Mouse (Mus musculus) spleen, embryonic (tissue): Measurements from ENCODE around the gene Hivep3.

Experiments
- CTCF ChIA-PET: fragments of 350-600 bp; sonication (Branson Sonifier 250); formaldehyde crosslinking; loops from one replicate; lab custom pipeline; 2022; lab: Charles Lee

Gene Hivep3

GRCm38 (mm10) chr4:119760820-119761219 is 27.2 kb downstream of the Hivep3 start:
- CTCF ChIA-PET: no interaction called here

GRCm38 (mm10) chr4:119761459-119762121 is 28.0 kb downstream of the Hivep3 start:
- CTCF ChIA-PET: no interaction called here

DNA sequence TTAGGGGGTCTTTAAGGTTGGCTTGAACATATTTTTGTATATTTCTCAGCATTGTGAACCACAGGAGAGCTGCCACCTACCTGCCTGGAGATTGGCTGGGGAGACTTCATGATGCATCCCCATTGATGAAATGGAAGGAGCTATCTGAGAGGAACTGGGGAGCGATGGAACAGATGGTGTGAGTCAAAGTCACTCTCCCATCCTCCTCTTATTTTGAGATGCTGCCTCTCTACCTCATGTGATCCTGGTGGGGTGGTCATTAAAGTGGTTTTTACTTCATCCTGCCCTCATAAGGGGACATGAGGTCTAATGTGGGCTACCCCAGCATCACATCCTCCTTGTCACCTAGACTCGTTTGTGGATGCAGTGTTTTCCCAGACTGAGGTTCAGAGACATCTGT is 28.6 kb downstream of the Hivep3 start:
- CTCF ChIA-PET: no interaction called here

- CTCF ChIA-PET: no interaction called here
Measured at GRCm38 (mm10) chr4:119768046-119768445, 34.5 kb downstream of the Hivep3 start.

DNA sequence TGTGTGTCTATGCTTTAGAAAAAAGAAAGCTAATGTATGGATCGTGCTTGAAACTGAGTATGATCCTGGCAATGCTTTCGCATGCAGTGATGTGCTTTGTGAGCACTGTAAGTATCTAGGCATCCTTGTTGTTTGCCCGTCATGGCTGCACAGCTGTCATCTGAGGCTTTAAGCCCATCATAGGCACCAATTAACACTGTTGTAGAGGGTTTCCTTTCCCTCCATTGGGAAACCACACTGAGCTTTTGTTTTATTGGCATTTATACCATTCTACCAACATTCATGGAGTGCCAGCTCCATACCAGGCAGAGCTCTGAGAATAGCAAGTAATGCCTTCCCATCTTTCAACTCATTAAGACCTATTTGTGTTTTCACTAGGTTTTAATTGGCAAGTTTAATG is 42.3 kb downstream of the Hivep3 start:
- CTCF ChIA-PET: interaction anchor here (0.6 kb wide), 1 partner anchor 18 kb away, joined by 3 read pairs; no protein-coding TSS in a partner anchor

DNA sequence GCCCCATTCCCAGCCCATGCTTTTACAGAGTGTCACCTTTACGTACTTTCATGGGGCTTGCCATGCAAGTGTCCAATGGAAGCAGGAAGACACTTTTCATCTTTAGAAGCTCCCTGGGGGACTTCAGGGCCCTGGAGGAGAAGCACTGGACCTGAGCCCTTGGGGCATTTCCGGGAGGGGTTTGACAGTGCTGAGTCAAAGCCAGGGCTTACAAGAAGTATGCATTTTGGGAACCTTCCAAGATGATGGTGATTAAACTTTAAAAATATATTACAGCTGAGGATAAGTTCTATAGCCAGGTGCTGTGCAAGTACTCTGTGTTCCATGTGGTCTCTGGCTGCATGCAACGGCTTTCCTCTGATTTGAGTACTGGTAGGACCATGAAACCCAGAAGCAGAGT is 43.6 kb downstream of the Hivep3 start:
- CTCF ChIA-PET: no interaction called here

- CTCF ChIA-PET: no interaction called here
Measured at GRCm38 (mm10) chr4:119779561-119780400, 46.2 kb downstream of the Hivep3 start.

DNA sequence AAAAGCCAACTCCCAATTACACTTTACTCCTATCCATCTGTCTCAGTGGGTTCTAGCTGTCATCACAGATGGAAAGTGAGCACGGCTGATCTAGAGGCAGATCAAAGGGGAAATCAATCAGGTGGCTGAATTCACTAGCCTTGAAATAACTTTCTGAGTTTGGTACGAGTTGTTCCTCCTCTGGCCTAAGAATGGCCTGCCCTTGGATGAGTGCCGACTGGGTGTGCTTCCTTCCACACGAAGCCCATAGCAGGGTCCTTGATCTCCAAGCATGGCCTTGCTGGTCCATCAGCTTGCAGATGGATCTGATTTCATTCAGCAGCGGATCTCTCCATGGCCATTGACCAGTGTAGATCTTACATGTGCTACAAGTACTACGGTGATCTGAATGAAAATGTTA is 47.3 kb downstream of the Hivep3 start:
- CTCF ChIA-PET: no interaction called here

GRCm38 (mm10) chr4:119784959-119785358 is 51.4 kb downstream of the Hivep3 start:
- CTCF ChIA-PET: no interaction called here

DNA sequence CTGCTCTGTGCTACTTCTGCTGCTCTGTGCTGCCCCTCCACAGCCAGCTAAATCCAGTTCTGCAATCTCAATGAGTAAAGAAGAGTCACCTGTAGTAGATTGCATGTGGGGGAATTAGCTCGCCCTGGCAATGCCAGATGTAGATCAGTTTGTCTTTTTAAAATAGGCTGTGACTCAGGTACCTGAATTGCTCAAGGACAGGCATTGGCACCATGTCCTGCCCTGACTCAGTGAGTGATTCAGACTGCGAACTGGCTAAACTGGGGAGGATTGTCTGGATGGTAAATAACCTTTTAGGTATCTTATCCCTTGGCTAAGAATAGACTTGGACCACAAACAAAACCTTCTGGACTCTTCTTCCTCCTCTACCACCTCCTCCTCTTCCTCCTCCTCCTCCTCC is 52.7 kb downstream of the Hivep3 start:
- CTCF ChIA-PET: no interaction called here

- CTCF ChIA-PET: no interaction called here
Measured at GRCm38 (mm10) chr4:119786721-119787120, 53.1 kb downstream of the Hivep3 start.

GRCm38 (mm10) chr4:119788746-119789145 is 55.2 kb downstream of the Hivep3 start:
- CTCF ChIA-PET: no interaction called here

GRCm38 (mm10) chr4:119789495-119790148 is 56.0 kb downstream of the Hivep3 start:
- CTCF ChIA-PET: no interaction called here

GRCm38 (mm10) chr4:119798891-119799290 is 65.3 kb downstream of the Hivep3 start:
- CTCF ChIA-PET: interaction anchor here (0.7 kb wide), 1 partner anchor 13 kb away, joined by 4 read pairs; no protein-coding TSS in a partner anchor

DNA sequence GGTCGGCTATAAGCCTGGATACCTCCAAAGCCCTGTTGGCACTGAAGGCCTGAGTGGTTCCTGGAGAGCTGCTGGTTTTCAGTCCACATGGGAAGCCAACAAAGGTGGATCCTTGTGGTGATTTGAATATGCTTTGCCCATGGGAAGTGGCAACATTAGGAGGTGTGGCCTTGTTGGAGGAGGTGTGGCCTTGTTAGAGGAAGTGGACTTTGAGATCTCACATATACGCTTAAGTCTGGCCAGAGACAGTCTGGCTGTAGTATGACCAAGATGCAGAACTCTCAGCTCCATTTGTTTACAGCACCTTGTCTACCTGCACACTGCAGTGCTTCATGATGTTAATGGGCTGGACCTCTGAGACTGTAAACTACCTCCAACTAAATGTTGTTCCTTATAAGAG is 73.0 kb downstream of the Hivep3 start:
- CTCF ChIA-PET: no interaction called here

- CTCF ChIA-PET: no interaction called here
Measured at GRCm38 (mm10) chr4:119807359-119807758, 73.8 kb downstream of the Hivep3 start.

GRCm38 (mm10) chr4:119809245-119809644 is 75.7 kb downstream of the Hivep3 start:
- CTCF ChIA-PET: no interaction called here

- CTCF ChIA-PET: no interaction called here
Measured at GRCm38 (mm10) chr4:119812775-119813174, 79.2 kb downstream of the Hivep3 start.

- CTCF ChIA-PET: no interaction called here
Measured at GRCm38 (mm10) chr4:119813500-119814184, 80.1 kb downstream of the Hivep3 start.

DNA sequence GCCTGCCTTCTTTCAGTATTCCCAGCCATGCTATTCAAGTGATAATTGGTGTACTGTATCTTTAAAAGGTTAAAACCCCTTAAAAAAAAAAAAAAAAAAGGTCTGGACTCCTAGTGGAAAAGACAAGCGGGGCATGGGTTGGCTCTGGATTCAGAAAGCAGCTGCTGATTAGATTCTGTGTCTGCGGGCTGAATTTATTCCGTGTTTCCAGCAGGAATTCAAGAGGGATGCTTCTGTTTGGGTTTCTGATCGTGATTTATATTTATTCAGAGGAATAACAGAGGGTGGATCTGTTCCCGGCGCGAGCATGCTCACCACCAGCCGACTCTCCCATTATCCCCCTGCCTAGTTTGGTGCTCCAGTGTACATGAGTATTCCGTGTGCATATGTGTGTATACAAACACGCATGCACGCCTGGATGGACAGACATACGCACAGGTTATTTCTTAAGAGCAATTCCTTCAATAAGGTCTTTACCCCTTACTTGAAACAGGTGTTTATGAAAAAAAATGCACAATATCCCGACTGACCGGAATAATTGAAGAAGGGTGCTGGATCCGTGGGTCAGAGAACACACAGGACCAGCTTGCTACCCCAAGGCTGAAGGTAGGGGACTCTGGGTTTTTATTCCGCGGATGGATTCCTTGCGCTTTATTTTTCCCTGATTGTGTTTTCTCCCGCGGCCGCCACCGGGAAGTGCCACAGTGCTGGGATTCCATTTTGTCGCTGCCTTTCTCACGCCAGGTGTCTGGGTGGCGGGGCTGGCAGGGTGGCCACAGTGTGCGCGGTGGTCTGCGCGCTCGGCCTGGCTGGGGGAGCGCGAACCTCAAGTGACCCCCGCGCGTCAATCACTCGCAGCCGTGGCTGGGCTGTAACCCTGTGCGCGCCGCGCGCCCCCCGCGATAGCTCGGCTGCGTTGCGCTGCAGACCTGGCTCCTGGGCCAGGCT is 80.9 kb downstream of the Hivep3 start:
- CTCF ChIA-PET: interaction anchor here (0.6 kb wide), 1 partner anchor 10 kb away, joined by 3 read pairs; no protein-coding TSS in a partner anchor
